Mouse (Mus musculus): ENCODE results near the gene Tmem136. TPM values are rescaled to one million over a fixed set of nuclear protein-coding genes. Genes with fewer than 3 reads are reported as not detected.

Tmem136 gene
- total RNA-seq, 1 experiment, result 5.1 TPM

DNA sequence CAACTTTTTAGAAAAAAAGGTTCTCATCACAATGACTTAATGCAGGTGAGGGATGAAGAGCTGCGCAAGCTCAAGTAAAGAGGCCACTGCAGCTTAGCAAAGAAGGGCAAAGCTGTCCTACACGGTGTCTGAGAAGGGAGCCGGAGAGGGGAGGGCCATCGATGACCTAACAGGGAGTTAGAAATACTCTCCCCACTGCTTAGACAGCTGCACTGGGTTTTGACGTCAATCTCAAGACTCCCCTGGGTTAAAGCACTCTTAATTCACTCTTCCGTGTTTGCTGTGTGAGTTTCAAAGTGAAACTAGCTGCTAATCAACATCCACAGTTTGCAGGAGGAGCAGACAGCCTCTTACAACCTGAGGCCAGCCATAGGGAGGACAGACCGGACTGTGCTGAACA lies 40.2 kb downstream of the Tmem136 start:
- no peak overlapping the region for H3K4me3 ChIP-seq (ENCODE audit: insufficient read depth in 1 of 2, low read depth in 1 of 2, low read length in 2 of 2, poor library complexity in 1 of 2, severe bottlenecking in 1 of 2)
- TF ChIP-seq MAFK (IDR thresholded peaks at IDR 0.05; ENCODE audit: insufficient read depth, low read depth, low read length) (no peak), HCFC1 (IDR thresholded peaks at IDR 0.05; ENCODE audit: borderline replicate concordance, insufficient read depth, low read length) (no peak), CHD2 (IDR thresholded peaks at IDR 0.05; ENCODE audit: low read depth, low read length) (no peak), ZC3H11A (IDR thresholded peaks at IDR 0.05; ENCODE audit: borderline replicate concordance, low read depth, low read length) (no peak), ZNF384 (IDR thresholded peaks at IDR 0.05; ENCODE audit: low read depth, low read length) (no peak)
- H3K9ac ChIP-seq (ENCODE audit: insufficient read depth, low read depth, low read length, poor library complexity, severe bottlenecking), result no peak overlapping the region
- peaks cover 0 to 2% of the 10 kb centered on the region in 2 experiments; a peak in 1 of 4 replicates for H3K4me1 ChIP-seq (ENCODE audit: control insufficient read depth in 2 of 2, insufficient read depth in 2 of 2, low read length in 2 of 2, poor library complexity in 1 of 2)
- H3K36me3 ChIP-seq (ENCODE audit: control insufficient read depth, insufficient read depth, low read length, poor library complexity, severe bottlenecking), result no peaks in the 10 kb centered on the region
- no peak overlapping the region for H3K27ac ChIP-seq (ENCODE audit: insufficient read depth, low read depth, low read length, poor library complexity, severe bottlenecking)
- DNase-seq (ENCODE audit: low read depth, low spot score), result no peak
- in situ Hi-C loops (cut with MboI; ENCODE audit: low sequenced_read_pairs in 2 of 2, unreplicated experiment in 2 of 2), result no loop called here
- H3K9me3 ChIP-seq (ENCODE audit: control insufficient read depth, insufficient read depth, low read depth, low read length), result no peaks in the 10 kb centered on the region

DNA sequence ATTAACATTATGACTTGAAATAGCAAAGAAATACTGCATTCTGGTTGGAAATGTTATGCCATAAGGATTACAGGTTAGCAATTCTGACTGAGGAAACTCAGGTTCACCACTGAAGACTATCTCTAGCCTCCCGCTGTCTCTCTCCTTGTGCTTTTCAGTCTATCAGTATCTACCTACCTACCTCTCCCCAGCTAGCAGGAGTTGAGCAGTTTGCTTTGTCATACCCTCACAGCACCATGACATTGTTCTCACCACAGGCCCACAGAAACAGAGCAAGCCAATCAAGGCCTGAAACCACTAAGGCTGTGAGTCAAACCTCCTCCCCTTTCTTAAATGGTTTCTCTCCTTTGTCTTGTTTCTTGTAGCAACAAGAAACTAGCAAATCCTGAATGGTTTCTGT lies 41.8 kb downstream of the Tmem136 start:
- DNase-seq (ENCODE audit: low read depth, low spot score), result no peak

DNA sequence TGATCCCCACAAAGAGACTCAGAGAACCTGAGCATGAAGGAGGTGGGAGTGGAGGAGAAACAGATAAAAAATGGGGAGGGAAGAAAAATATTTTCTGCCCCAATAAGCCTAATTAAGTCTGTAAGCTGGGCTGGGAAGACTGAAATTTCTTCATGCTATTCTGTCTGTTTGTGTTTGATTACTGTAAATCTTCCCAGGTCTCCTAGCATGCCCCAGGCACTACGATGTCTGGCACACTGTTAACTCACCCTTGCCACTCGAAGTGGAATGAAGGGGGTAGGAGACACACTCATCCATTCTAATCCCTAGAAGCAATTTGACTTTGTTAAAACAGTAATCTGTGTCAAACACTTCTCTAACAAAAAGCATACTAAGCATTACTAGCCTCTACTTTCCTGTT lies 44.6 kb downstream of the Tmem136 start:
- peaks cover 0 to 2% of the 10 kb centered on the region in 2 experiments; a peak in 1 of 4 replicates for H3K4me1 ChIP-seq (ENCODE audit: control insufficient read depth in 2 of 2, insufficient read depth in 2 of 2, low read length in 2 of 2, poor library complexity in 1 of 2)
- H3K9me3 ChIP-seq (ENCODE audit: control insufficient read depth, insufficient read depth, low read depth, low read length), result no peaks in the 10 kb centered on the region
- H3K27ac ChIP-seq (ENCODE audit: insufficient read depth, low read depth, low read length, poor library complexity, severe bottlenecking), result no peak overlapping the region
- no peak for DNase-seq (ENCODE audit: low read depth, low spot score)
- no peak overlapping the region for H3K9ac ChIP-seq (ENCODE audit: insufficient read depth, low read depth, low read length, poor library complexity, severe bottlenecking)
- H3K4me3 ChIP-seq (ENCODE audit: insufficient read depth in 1 of 2, low read depth in 1 of 2, low read length in 2 of 2, poor library complexity in 1 of 2, severe bottlenecking in 1 of 2), result no peak overlapping the region
- TF ChIP-seq ZC3H11A (IDR thresholded peaks at IDR 0.05; ENCODE audit: borderline replicate concordance, low read depth, low read length) (no peak), HCFC1 (IDR thresholded peaks at IDR 0.05; ENCODE audit: borderline replicate concordance, insufficient read depth, low read length) (no peak), ZNF384 (IDR thresholded peaks at IDR 0.05; ENCODE audit: low read depth, low read length) (no peak)
- in situ Hi-C loops (cut with MboI; ENCODE audit: low sequenced_read_pairs in 2 of 2, unreplicated experiment in 2 of 2), result no loop called here
- H3K36me3 ChIP-seq (ENCODE audit: control insufficient read depth, insufficient read depth, low read length, poor library complexity, severe bottlenecking), result no peaks in the 10 kb centered on the region

More for the DNA sequence above, 41.8 kb downstream of the Tmem136 start:
- in situ Hi-C loops (cut with MboI; ENCODE audit: low sequenced_read_pairs in 2 of 2, unreplicated experiment in 2 of 2), result no loop called here
- Histone ChIP-seq H3K9me3 (ENCODE audit: control insufficient read depth, insufficient read depth, low read depth, low read length) (no peaks in the 10 kb centered on the region), H3K36me3 (ENCODE audit: control insufficient read depth, insufficient read depth, low read length, poor library complexity, severe bottlenecking) (no peaks in the 10 kb centered on the region), H3K9ac (ENCODE audit: insufficient read depth, low read depth, low read length, poor library complexity, severe bottlenecking) (no peak overlapping the region), H3K27ac (ENCODE audit: insufficient read depth, low read depth, low read length, poor library complexity, severe bottlenecking) (no peak overlapping the region), H3K4me1 (ENCODE audit: control insufficient read depth in 2 of 2, insufficient read depth in 2 of 2, low read length in 2 of 2, poor library complexity in 1 of 2) (peaks cover 0 to 2% of the 10 kb centered on the region in 2 experiments; a peak in 1 of 4 replicates), H3K4me3 (ENCODE audit: insufficient read depth in 1 of 2, low read depth in 1 of 2, low read length in 2 of 2, poor library complexity in 1 of 2, severe bottlenecking in 1 of 2) (no peak overlapping the region)
- TF ChIP-seq ZNF384 (IDR thresholded peaks at IDR 0.05; ENCODE audit: low read depth, low read length) (no peak), HCFC1 (IDR thresholded peaks at IDR 0.05; ENCODE audit: borderline replicate concordance, insufficient read depth, low read length) (no peak), MAFK (IDR thresholded peaks at IDR 0.05; ENCODE audit: insufficient read depth, low read depth, low read length) (no peak), ZC3H11A (IDR thresholded peaks at IDR 0.05; ENCODE audit: borderline replicate concordance, low read depth, low read length) (no peak), CHD2 (IDR thresholded peaks at IDR 0.05; ENCODE audit: low read depth, low read length) (no peak)

DNA sequence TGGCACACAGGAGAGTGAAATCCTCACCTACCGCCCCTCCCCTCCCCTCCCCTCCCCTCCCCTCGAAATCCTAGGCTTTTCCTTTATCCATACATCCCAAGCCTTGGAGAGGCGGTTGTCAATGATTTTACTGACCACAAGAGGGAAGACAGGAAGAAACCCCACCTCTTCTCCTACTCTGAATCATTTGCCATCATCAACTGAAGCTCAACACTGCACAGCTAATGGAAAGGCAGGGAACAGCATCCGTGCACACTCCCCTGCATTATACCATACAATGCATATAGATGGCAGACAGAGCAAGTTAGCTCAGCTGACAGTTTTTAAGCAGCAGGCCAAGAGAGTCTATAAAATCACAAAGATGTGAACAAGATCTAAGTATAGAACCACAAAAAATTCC lies 45.2 kb downstream of the Tmem136 start:
- Histone ChIP-seq H3K27ac (ENCODE audit: insufficient read depth, low read depth, low read length, poor library complexity, severe bottlenecking) (no peak overlapping the region), H3K4me1 (ENCODE audit: control insufficient read depth in 2 of 2, insufficient read depth in 2 of 2, low read length in 2 of 2, poor library complexity in 1 of 2) (peaks cover 0 to 2% of the 10 kb centered on the region in 2 experiments; a peak in 1 of 4 replicates), H3K9me3 (ENCODE audit: control insufficient read depth, insufficient read depth, low read depth, low read length) (no peaks in the 10 kb centered on the region), H3K4me3 (ENCODE audit: insufficient read depth in 1 of 2, low read depth in 1 of 2, low read length in 2 of 2, poor library complexity in 1 of 2, severe bottlenecking in 1 of 2) (no peak overlapping the region), H3K9ac (ENCODE audit: insufficient read depth, low read depth, low read length, poor library complexity, severe bottlenecking) (no peak overlapping the region), H3K36me3 (ENCODE audit: control insufficient read depth, insufficient read depth, low read length, poor library complexity, severe bottlenecking) (no peaks in the 10 kb centered on the region)
- TF ChIP-seq ZC3H11A (IDR thresholded peaks at IDR 0.05; ENCODE audit: borderline replicate concordance, low read depth, low read length) (no peak), CHD2 (IDR thresholded peaks at IDR 0.05; ENCODE audit: low read depth, low read length) (no peak), HCFC1 (IDR thresholded peaks at IDR 0.05; ENCODE audit: borderline replicate concordance, insufficient read depth, low read length) (no peak), MAFK (IDR thresholded peaks at IDR 0.05; ENCODE audit: insufficient read depth, low read depth, low read length) (no peak), ZNF384 (IDR thresholded peaks at IDR 0.05; ENCODE audit: low read depth, low read length) (no peak)
- in situ Hi-C loops (cut with MboI; ENCODE audit: low sequenced_read_pairs in 2 of 2, unreplicated experiment in 2 of 2), result no loop called here
- DNase-seq (ENCODE audit: low read depth, low spot score), result no peak

DNA sequence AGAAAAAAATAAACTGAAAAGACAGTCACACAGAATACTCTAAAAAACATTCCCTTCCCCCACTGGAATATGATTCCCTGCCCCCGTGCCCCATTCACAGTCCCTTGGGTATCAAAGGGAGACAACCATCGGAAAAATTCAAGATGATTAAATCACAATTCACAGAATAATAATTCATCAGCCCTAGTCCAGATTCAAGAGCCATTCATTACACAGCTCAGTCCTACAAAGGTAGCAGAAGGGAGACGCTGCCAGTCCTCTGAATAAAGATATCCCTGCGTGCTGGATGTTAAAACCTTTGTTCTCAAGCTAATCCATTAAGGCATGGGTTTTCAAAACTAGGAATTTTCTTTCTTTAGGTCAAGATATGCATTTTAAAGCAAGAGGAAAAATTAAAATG lies 45.8 kb downstream of the Tmem136 start:
- Histone ChIP-seq H3K36me3 (ENCODE audit: control insufficient read depth, insufficient read depth, low read length, poor library complexity, severe bottlenecking) (no peaks in the 10 kb centered on the region), H3K4me1 (ENCODE audit: control insufficient read depth in 2 of 2, insufficient read depth in 2 of 2, low read length in 2 of 2, poor library complexity in 1 of 2) (peaks cover 0 to 2% of the 10 kb centered on the region in 2 experiments; a peak in 1 of 4 replicates), H3K27ac (ENCODE audit: insufficient read depth, low read depth, low read length, poor library complexity, severe bottlenecking) (no peak overlapping the region), H3K9ac (ENCODE audit: insufficient read depth, low read depth, low read length, poor library complexity, severe bottlenecking) (no peak overlapping the region), H3K9me3 (ENCODE audit: control insufficient read depth, insufficient read depth, low read depth, low read length) (no peaks in the 10 kb centered on the region), H3K4me3 (ENCODE audit: insufficient read depth in 1 of 2, low read depth in 1 of 2, low read length in 2 of 2, poor library complexity in 1 of 2, severe bottlenecking in 1 of 2) (no peak overlapping the region)
- TF ChIP-seq ZNF384 (IDR thresholded peaks at IDR 0.05; ENCODE audit: low read depth, low read length) (no peak), HCFC1 (IDR thresholded peaks at IDR 0.05; ENCODE audit: borderline replicate concordance, insufficient read depth, low read length) (no peak), ZC3H11A (IDR thresholded peaks at IDR 0.05; ENCODE audit: borderline replicate concordance, low read depth, low read length) (no peak), MAFK (IDR thresholded peaks at IDR 0.05; ENCODE audit: insufficient read depth, low read depth, low read length) (no peak), CHD2 (IDR thresholded peaks at IDR 0.05; ENCODE audit: low read depth, low read length) (no peak)
- DNase-seq (ENCODE audit: low read depth, low spot score), result no peak
- in situ Hi-C loops (cut with MboI; ENCODE audit: low sequenced_read_pairs in 2 of 2, unreplicated experiment in 2 of 2), result no loop called here

Data from ES-E14 (cell line).